Mouse (Mus musculus): ENCODE measurements around the gene Gm7233. TPM values are rescaled to one million over a fixed set of nuclear protein-coding genes. Genes with fewer than 3 reads are reported as not detected.
"Not testable (repeated sequence)": the region's sequence is repeated elsewhere in the genome, so short reads cannot be mapped to it uniquely, and the experiment has no call there.

Gm7233 gene
- polyA plus RNA-seq (2012; rRNA removed) = 0.56 and 0.60 TPM in 2 replicates

DNA sequence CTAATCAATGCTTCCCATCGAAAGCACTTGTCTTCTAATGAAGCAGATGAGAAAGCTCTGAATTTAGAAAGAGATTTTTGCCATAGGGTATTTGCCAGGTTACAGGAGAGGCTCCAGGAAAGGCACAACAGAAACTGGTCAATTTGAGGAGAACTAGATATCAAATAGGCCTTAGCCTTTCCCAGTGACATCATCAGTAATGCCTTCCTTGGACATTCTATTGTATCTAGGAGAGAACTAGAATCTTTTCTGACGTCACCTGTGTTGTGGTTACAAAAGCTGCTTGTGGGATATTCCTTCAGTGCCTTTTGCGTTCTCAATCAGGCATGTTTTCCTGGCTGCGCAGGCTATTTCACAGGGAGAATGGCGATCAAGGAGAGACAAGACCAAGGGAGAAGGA is at the start of gene Gm7233:
Gene Gm7233, plus strand, starts transcription at position 301 of the 400 bp plus-strand sequence.
- H3K27me3 ChIP-seq (ENCODE audit: control insufficient read depth, insufficient read depth, low read length); H3K27ac ChIP-seq (ENCODE audit: control insufficient read depth, insufficient read depth, low read depth, low read length); H3K36me3 ChIP-seq (ENCODE audit: control insufficient read depth, insufficient read depth, low read length); H3K4me1 ChIP-seq (ENCODE audit: control insufficient read depth, insufficient read depth, low read length): not testable (repeated sequence)
- H3K4me3 ChIP-seq (ENCODE audit: control insufficient read depth, low read depth, low read length) = peak within 1 kb of the TSS; percentile 36; the same call in 1 of the 2 replicates

GRCm38 (mm10) chr14:43167189-43167588 is 12.5 kb upstream of the Gm7233 start:
- H3K27ac ChIP-seq (ENCODE audit: control insufficient read depth, insufficient read depth, low read depth, low read length); H3K27me3 ChIP-seq (ENCODE audit: control insufficient read depth, insufficient read depth, low read length); H3K4me3 ChIP-seq (ENCODE audit: control insufficient read depth, low read depth, low read length): not testable (repeated sequence)

DNA sequence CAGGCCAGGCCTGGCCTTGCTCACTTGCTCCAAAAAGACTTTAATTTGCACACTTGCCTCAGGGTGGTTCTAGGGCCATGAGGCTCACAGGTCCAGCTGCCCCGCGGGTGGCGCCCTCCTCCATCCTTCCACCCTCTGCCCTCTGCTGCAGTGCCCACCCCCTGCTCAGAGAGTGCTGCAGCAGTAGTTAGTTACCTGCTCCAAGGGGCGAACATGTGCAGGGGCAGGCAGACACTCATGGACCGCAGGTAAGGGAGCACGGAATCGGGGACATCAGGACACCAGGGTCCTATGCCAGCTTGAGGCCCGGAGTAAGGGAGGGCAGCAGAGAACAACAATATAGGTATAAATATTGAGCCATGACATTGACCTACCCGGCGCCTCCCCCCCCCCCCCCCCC is 11.7 kb upstream of the Gm7233 start:
- H3K27ac ChIP-seq (ENCODE audit: control insufficient read depth, insufficient read depth, low read depth, low read length); H3K4me1 ChIP-seq (ENCODE audit: control insufficient read depth, insufficient read depth, low read length); H3K27me3 ChIP-seq (ENCODE audit: control insufficient read depth, insufficient read depth, low read length); H3K4me3 ChIP-seq (ENCODE audit: control insufficient read depth, low read depth, low read length); H3K36me3 ChIP-seq (ENCODE audit: control insufficient read depth, insufficient read depth, low read length): not testable (repeated sequence)

More at GRCm38 (mm10) chr14:43167189-43167588, 12.5 kb upstream of the Gm7233 start:
- not testable (repeated sequence) for H3K4me1 ChIP-seq (ENCODE audit: control insufficient read depth, insufficient read depth, low read length); H3K36me3 ChIP-seq (ENCODE audit: control insufficient read depth, insufficient read depth, low read length)

DNA sequence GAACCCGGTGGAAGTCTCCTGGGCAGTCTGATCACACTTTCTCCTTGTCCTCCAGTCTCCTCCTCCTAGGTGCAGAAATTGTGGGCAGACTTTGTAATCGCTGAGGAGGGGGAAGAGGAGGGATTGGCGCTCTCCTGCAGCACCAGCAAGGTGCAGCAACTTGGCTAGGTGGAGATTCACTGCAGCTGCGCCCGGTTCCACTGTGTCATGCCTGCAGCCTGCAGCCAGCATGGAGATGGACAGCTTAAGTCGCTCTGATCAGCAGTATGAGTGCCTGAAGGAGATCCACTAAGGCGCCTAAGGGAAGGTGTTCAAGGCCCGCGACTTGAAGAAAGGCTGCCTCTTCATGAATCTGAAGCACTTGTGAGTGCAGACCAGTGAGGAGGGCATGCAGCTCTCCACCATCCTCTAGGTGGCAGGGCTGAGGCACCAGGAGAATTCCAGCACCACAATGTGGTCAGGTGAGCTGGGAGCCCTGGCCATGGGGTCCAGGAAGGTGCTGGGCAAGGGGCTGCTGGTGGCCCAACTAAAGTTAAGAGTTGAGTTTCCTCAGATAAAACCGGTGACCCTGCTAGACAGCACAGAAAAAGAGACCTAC is 11.0 kb upstream of the Gm7233 start:
- H3K36me3 ChIP-seq (ENCODE audit: control insufficient read depth, insufficient read depth, low read length); H3K27ac ChIP-seq (ENCODE audit: control insufficient read depth, insufficient read depth, low read depth, low read length); H3K4me1 ChIP-seq (ENCODE audit: control insufficient read depth, insufficient read depth, low read length); H3K4me3 ChIP-seq (ENCODE audit: control insufficient read depth, low read depth, low read length); H3K27me3 ChIP-seq (ENCODE audit: control insufficient read depth, insufficient read depth, low read length): not testable (repeated sequence)

DNA sequence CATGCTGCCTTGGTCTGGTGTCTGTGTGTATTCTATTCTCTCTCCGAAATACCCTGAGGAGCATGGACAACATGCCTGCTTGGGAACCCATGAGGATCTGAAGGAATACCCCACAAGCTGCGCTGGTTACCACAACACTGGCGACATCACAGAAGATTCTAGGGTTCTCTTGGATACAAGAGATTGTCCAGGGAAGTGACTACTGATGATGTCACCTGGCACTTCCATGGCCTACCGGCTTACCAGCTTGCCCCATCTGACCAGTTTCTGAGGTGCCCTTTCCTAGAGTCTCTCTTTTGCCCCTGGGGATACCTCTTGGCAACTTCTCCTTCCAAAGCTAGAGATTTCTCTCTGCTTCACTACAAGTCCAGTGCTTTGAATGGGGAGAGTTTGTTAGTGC is 55.5 kb downstream of the Gm7233 start, which contains the start of gene Gm8122:
Gene Gm8122, minus strand, starts transcription at position 101 of the 400 bp plus-strand sequence.
- H3K4me1 ChIP-seq (ENCODE audit: control insufficient read depth, insufficient read depth, low read length); H3K4me3 ChIP-seq (ENCODE audit: control insufficient read depth, low read depth, low read length); H3K36me3 ChIP-seq (ENCODE audit: control insufficient read depth, insufficient read depth, low read length); H3K27me3 ChIP-seq (ENCODE audit: control insufficient read depth, insufficient read depth, low read length); H3K27ac ChIP-seq (ENCODE audit: control insufficient read depth, insufficient read depth, low read depth, low read length): not testable (repeated sequence)

Other genes with a start within 250 kb of the Gm7233 start
- 0.16 and 0.26 TPM in 2 replicates for gene Gm8082, start 186.2 kb upstream of the Gm7233 start, polyA plus RNA-seq (2012; rRNA removed)
- gene Gm10376, start 164.2 kb upstream of the Gm7233 start, polyA plus RNA-seq (2012; rRNA removed) = 11.4 and 20.4 TPM in 2 replicates
- 1.9 and 2.6 TPM in 2 replicates for gene Gm8094, start 103.2 kb upstream of the Gm7233 start, polyA plus RNA-seq (2012; rRNA removed)
- 0.64 and 0.98 TPM in 2 replicates for gene Gm8104, start 79.3 kb upstream of the Gm7233 start, polyA plus RNA-seq (2012; rRNA removed)
- gene Gm8122, start 55.4 kb downstream of the Gm7233 start, polyA plus RNA-seq (2012; rRNA removed) = 0.23 and 0.44 TPM in 2 replicates
- gene Gm8126, start 78.8 kb downstream of the Gm7233 start, polyA plus RNA-seq (2012; rRNA removed) = 3.4 and 5.2 TPM in 2 replicates
- gene Gm9732, start 95.2 kb downstream of the Gm7233 start, polyA plus RNA-seq (2012; rRNA removed) = 4.6 and 5.0 TPM in 2 replicates
- gene Gm8127, start 114.0 kb downstream of the Gm7233 start, polyA plus RNA-seq (2012; rRNA removed) = 2.8 and 3.5 TPM in 2 replicates
- gene 1700001F09Rik, start 167.9 kb downstream of the Gm7233 start, polyA plus RNA-seq (2012; rRNA removed) = 20.4 and 24.7 TPM in 2 replicates
- 2.6 and 4.1 TPM in 2 replicates for gene Gm8138, start 236.5 kb downstream of the Gm7233 start, polyA plus RNA-seq (2012; rRNA removed)

All from testis, adult 2 months (tissue).